Mouse (Mus musculus): ENCODE measurements at regions not wholly inside any gene's neighbourhood (a gene's known extent, or its start where the extent isn't known, plus 50 kb on each side); places are given as distances from the start of the nearest gene placed in this dataset.

DNA sequence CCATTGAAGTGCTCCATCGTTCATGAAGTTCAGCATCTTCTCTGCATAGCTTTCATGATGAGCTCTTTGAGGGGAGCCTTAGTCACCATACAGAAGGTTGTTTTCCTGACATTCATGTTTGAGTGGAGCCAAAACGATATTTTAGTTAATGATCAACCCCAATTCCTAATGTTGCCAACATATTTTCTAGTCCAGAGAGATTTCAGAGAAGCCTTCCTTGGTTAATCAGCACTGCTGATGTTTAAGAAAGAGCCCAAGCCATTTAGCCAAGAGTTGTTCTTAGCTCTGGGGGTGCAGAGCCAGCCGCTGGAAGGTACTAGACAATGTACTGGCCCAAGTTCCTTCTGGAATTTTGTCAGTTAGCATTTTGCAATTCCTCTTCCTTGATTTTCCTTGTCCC lies 153.8 kb downstream of the Slc30a10 start:
- TF ChIP-seq CHD2 (IDR thresholded peaks at IDR 0.05; ENCODE audit: low read depth, low read length) (no peak), HCFC1 (IDR thresholded peaks at IDR 0.05; ENCODE audit: borderline replicate concordance, insufficient read depth, low read length) (no peak), ZNF384 (IDR thresholded peaks at IDR 0.05; ENCODE audit: low read depth, low read length) (no peak), ZC3H11A (IDR thresholded peaks at IDR 0.05; ENCODE audit: borderline replicate concordance, low read depth, low read length) (no peak), MAFK (IDR thresholded peaks at IDR 0.05; ENCODE audit: insufficient read depth, low read depth, low read length) (no peak)
- H3K4me3 ChIP-seq (ENCODE audit: insufficient read depth in 1 of 2, low read depth in 1 of 2, low read length in 2 of 2, poor library complexity in 1 of 2, severe bottlenecking in 1 of 2), result no peak overlapping the region
- in situ Hi-C loops (cut with MboI; ENCODE audit: low sequenced_read_pairs in 2 of 2, unreplicated experiment in 2 of 2), result no loop called here

DNA sequence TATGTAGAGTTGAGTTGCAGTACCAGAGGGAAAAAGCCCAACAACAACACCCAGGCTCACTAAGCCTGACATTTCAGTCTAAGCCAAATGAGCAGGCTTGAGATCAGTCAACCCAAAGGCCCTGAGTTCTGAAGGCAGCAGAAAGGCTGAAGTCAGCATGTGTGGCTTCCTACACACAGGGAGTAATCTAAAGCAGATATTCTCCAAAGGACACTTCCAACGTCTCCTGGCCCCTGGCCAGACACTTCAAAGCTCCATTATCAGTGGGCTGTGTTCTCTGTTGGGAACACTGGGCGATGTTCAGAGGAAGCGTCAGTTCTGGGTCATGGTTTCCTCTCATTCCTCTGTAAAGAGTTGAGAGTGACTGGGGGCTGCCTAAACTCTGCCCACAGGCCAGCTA lies 155.9 kb downstream of the Slc30a10 start:
- Histone ChIP-seq H3K4me3 (ENCODE audit: insufficient read depth in 1 of 2, low read depth in 1 of 2, low read length in 2 of 2, poor library complexity in 1 of 2, severe bottlenecking in 1 of 2) (no peak overlapping the region), H3K4me1 (ENCODE audit: control insufficient read depth in 2 of 2, insufficient read depth in 2 of 2, low read length in 2 of 2, poor library complexity in 1 of 2) (no peaks in the 10 kb centered on the region), H3K9ac (ENCODE audit: insufficient read depth, low read depth, low read length, poor library complexity, severe bottlenecking) (no peak overlapping the region), H3K9me3 (ENCODE audit: control insufficient read depth, insufficient read depth, low read depth, low read length) (no peaks in the 10 kb centered on the region), H3K36me3 (ENCODE audit: control insufficient read depth, insufficient read depth, low read length, poor library complexity, severe bottlenecking) (no peaks in the 10 kb centered on the region), H3K27ac (ENCODE audit: insufficient read depth, low read depth, low read length, poor library complexity, severe bottlenecking) (no peak overlapping the region)
- in situ Hi-C loops (cut with MboI; ENCODE audit: low sequenced_read_pairs in 2 of 2, unreplicated experiment in 2 of 2), result no loop called here
- no peak for DNase-seq (ENCODE audit: low read depth, low spot score)
- TF ChIP-seq HCFC1 (IDR thresholded peaks at IDR 0.05; ENCODE audit: borderline replicate concordance, insufficient read depth, low read length), result no peak
- TF ChIP-seq ZNF384 (IDR thresholded peaks at IDR 0.05; ENCODE audit: low read depth, low read length), result no peak
- TF ChIP-seq ZC3H11A (IDR thresholded peaks at IDR 0.05; ENCODE audit: borderline replicate concordance, low read depth, low read length), result no peak
- TF ChIP-seq MAFK (IDR thresholded peaks at IDR 0.05; ENCODE audit: insufficient read depth, low read depth, low read length), result no peak
- no peak for TF ChIP-seq CHD2 (IDR thresholded peaks at IDR 0.05; ENCODE audit: low read depth, low read length)

More for the DNA sequence above, 153.8 kb downstream of the Slc30a10 start:
- Histone ChIP-seq H3K36me3 (ENCODE audit: control insufficient read depth, insufficient read depth, low read length, poor library complexity, severe bottlenecking) (no peaks in the 10 kb centered on the region), H3K4me1 (ENCODE audit: control insufficient read depth in 2 of 2, insufficient read depth in 2 of 2, low read length in 2 of 2, poor library complexity in 1 of 2) (no peaks in the 10 kb centered on the region), H3K9me3 (ENCODE audit: control insufficient read depth, insufficient read depth, low read depth, low read length) (no peaks in the 10 kb centered on the region), H3K27ac (ENCODE audit: insufficient read depth, low read depth, low read length, poor library complexity, severe bottlenecking) (no peak overlapping the region), H3K9ac (ENCODE audit: insufficient read depth, low read depth, low read length, poor library complexity, severe bottlenecking) (no peak overlapping the region)
- DNase-seq (ENCODE audit: low read depth, low spot score), result no peak

DNA sequence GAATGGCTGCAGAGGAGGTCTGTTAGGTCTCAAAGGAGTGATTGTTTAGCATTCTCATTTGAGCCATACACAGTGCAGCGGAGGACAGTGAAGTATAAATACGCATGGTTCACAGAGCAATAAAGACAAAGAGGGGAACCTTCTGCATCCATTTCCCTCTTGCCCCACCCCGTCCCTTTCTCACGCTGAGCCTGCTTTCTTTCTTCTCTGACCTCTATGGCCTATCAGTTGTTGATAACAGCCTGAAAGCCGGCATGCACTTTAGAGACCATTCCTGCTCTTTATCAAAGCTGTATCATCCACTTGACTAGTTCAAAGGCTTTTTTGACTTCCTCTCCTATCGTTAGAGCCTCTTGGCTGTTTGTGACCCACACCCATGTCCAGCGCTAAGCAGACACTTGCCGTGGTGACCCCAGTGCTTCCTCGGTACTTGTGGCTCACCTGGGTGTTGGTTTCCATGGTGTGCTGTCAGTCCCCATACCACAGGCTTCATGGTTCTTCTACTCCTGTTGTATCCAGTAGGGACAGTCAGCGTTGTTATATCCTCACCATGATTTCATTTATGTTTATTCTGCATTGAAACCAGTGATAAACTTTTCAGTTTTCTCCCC lies 161.3 kb downstream of the Slc30a10 start:
- no peak overlapping the region for H3K27ac ChIP-seq (ENCODE audit: insufficient read depth, low read depth, low read length, poor library complexity, severe bottlenecking)
- in situ Hi-C loops (cut with MboI; ENCODE audit: low sequenced_read_pairs in 2 of 2, unreplicated experiment in 2 of 2), result no loop called here
- H3K4me3 ChIP-seq (ENCODE audit: insufficient read depth in 1 of 2, low read depth in 1 of 2, low read length in 2 of 2, poor library complexity in 1 of 2, severe bottlenecking in 1 of 2), result no peak overlapping the region
- no peak for DNase-seq (ENCODE audit: low read depth, low spot score)
- H3K9me3 ChIP-seq (ENCODE audit: control insufficient read depth, insufficient read depth, low read depth, low read length), result no peaks in the 10 kb centered on the region
- no peak overlapping the region for H3K9ac ChIP-seq (ENCODE audit: insufficient read depth, low read depth, low read length, poor library complexity, severe bottlenecking)
- H3K36me3 ChIP-seq (ENCODE audit: control insufficient read depth, insufficient read depth, low read length, poor library complexity, severe bottlenecking), result no peaks in the 10 kb centered on the region
- TF ChIP-seq ZNF384 (IDR thresholded peaks at IDR 0.05; ENCODE audit: low read depth, low read length) (no peak), CHD2 (IDR thresholded peaks at IDR 0.05; ENCODE audit: low read depth, low read length) (no peak), HCFC1 (IDR thresholded peaks at IDR 0.05; ENCODE audit: borderline replicate concordance, insufficient read depth, low read length) (no peak), ZC3H11A (IDR thresholded peaks at IDR 0.05; ENCODE audit: borderline replicate concordance, low read depth, low read length) (no peak), MAFK (IDR thresholded peaks at IDR 0.05; ENCODE audit: insufficient read depth, low read depth, low read length) (no peak)
- no peaks in the 10 kb centered on the region for H3K4me1 ChIP-seq (ENCODE audit: control insufficient read depth in 2 of 2, insufficient read depth in 2 of 2, low read length in 2 of 2, poor library complexity in 1 of 2)

GRCm38 (mm10) chr1:185617691-185618090 lies 163.0 kb downstream of the Slc30a10 start:
- no peak overlapping the region for H3K9ac ChIP-seq (ENCODE audit: insufficient read depth, low read depth, low read length, poor library complexity, severe bottlenecking)
- no peak overlapping the region for H3K4me3 ChIP-seq (ENCODE audit: insufficient read depth in 1 of 2, low read depth in 1 of 2, low read length in 2 of 2, poor library complexity in 1 of 2, severe bottlenecking in 1 of 2)
- no peaks in the 10 kb centered on the region for H3K36me3 ChIP-seq (ENCODE audit: control insufficient read depth, insufficient read depth, low read length, poor library complexity, severe bottlenecking)
- no peak overlapping the region for H3K27ac ChIP-seq (ENCODE audit: insufficient read depth, low read depth, low read length, poor library complexity, severe bottlenecking)
- TF ChIP-seq ZC3H11A (IDR thresholded peaks at IDR 0.05; ENCODE audit: borderline replicate concordance, low read depth, low read length) (no peak), MAFK (IDR thresholded peaks at IDR 0.05; ENCODE audit: insufficient read depth, low read depth, low read length) (no peak), CHD2 (IDR thresholded peaks at IDR 0.05; ENCODE audit: low read depth, low read length) (no peak), HCFC1 (IDR thresholded peaks at IDR 0.05; ENCODE audit: borderline replicate concordance, insufficient read depth, low read length) (no peak), ZNF384 (IDR thresholded peaks at IDR 0.05; ENCODE audit: low read depth, low read length) (no peak)
- in situ Hi-C loops (cut with MboI; ENCODE audit: low sequenced_read_pairs in 2 of 2, unreplicated experiment in 2 of 2), result no loop called here
- no peaks in the 10 kb centered on the region for H3K4me1 ChIP-seq (ENCODE audit: control insufficient read depth in 2 of 2, insufficient read depth in 2 of 2, low read length in 2 of 2, poor library complexity in 1 of 2)
- H3K9me3 ChIP-seq (ENCODE audit: control insufficient read depth, insufficient read depth, low read depth, low read length), result no peaks in the 10 kb centered on the region
- no peak for DNase-seq (ENCODE audit: low read depth, low spot score)
